Mouse (Mus musculus) liver, adult (tissue): Measurements from ENCODE around the gene Gtf2a1.

Source experiments
- GATA4 ChIP-seq: IDR thresholded peaks from 2 replicates; pipeline ENCODE4 v1.6.1; 2014; ENCODE audit warnings: mild to moderate bottlenecking, low read length; ENCODE audit not compliant: insufficient replicate concordance

Gene Gtf2a1

GRCm38 (mm10) chr12:91589847-91590690 lies at the start of gene Gtf2a1:
Gene Gtf2a1, minus strand, starts transcription at chr12:91590487.
- TF ChIP-seq GATA4, result peak; percentile 35; the same call in 1 of the 2 replicates

- TF ChIP-seq GATA4, result no peak
Observed at GRCm38 (mm10) chr12:91638351-91638750, 48.1 kb upstream of the Gtf2a1 start.

- TF ChIP-seq GATA4, result no peak
Observed at GRCm38 (mm10) chr12:91637136-91637909, 47.0 kb upstream of the Gtf2a1 start.

- no peak for TF ChIP-seq GATA4
Observed at GRCm38 (mm10) chr12:91626482-91626881, 36.2 kb upstream of the Gtf2a1 start.

- no peak for TF ChIP-seq GATA4
Observed at GRCm38 (mm10) chr12:91625013-91625412, 34.7 kb upstream of the Gtf2a1 start.

- no peak for TF ChIP-seq GATA4
Observed at GRCm38 (mm10) chr12:91609425-91609824, 19.1 kb upstream of the Gtf2a1 start.

GRCm38 (mm10) chr12:91607678-91608077 lies 17.4 kb upstream of the Gtf2a1 start:
- no peak for TF ChIP-seq GATA4

GRCm38 (mm10) chr12:91606651-91607050 lies 16.4 kb upstream of the Gtf2a1 start:
- TF ChIP-seq GATA4, result no peak

- TF ChIP-seq GATA4, result no peak
Observed at GRCm38 (mm10) chr12:91604600-91604999, 14.3 kb upstream of the Gtf2a1 start.

- TF ChIP-seq GATA4, result no peak
Observed at GRCm38 (mm10) chr12:91592128-91592527, 1.8 kb upstream of the Gtf2a1 start.

GRCm38 (mm10) chr12:91591191-91591590 lies 904 bp upstream of the Gtf2a1 start:
- no peak for TF ChIP-seq GATA4

- TF ChIP-seq GATA4, result no peak
Observed at GRCm38 (mm10) chr12:91590716-91591115, 429 bp upstream of the Gtf2a1 start.

GRCm38 (mm10) chr12:91589542-91589846 lies 793 bp downstream of the Gtf2a1 start:
- no peak for TF ChIP-seq GATA4

- TF ChIP-seq GATA4, result peak; percentile 3; the same call in 1 of the 2 replicates
Observed at GRCm38 (mm10) chr12:91588670-91589541, 1.4 kb downstream of the Gtf2a1 start.

- no peak for TF ChIP-seq GATA4
Observed at GRCm38 (mm10) chr12:91588176-91588669, 2.1 kb downstream of the Gtf2a1 start.
